ENCODE assay signal across 8 mouse cellular contexts in the genomic region with DNA sequence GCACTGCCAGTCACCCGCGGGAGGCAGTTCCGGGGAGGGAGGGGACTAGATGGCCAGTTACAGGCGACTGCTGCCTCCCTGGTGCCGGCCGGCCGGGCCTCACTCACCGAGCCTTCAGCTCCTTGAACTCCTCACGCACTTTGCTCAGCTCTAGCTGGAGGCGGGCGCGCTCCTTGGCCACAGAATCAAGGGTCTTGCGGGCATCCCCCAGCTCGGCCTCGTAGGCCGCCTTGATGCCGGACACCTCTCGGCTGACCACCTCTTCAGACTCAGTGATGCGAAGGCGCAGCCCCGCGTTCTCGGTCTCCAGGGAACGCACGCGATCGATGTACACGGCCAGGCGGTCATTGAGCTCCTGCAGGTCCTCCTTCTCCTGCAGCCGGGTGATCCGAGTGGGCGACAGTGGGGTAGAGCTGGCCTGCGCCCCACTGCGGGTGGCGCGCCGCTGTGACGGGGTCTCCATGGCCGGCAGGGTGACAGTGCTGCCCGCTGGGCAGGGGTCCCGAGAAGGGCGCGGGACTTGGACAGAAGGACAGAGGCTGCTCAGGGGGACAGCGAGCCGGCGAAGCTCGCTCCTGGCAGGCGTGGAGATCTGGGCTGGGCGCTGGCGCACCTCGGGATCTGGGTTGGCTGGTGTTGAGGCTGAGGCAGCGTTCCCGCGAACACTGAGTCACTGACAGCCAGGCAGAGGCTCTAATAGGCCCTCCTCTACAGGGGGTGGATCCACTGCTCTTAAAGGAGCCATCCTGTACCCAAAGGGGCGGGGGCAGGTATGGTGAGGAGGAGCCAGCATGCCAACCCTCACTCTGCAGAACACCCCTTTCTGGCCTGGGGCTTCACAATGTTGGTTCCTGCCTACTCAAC. TPM values are rescaled to one million over a fixed set of nuclear protein-coding genes. Genes with fewer than 3 reads are reported as not detected.
A peak's percentile ranks its signal among the peaks of the same experiment; 100 is the strongest.
DNase-seq lines count a peak whose midpoint lies in the region; ATAC-seq and TF ChIP-seq lines count a peak whose summit lies in the region.

No protein-coding gene starts in this region.

- H3K4me3 ChIP-seq in ES-Bruce4 (ENCODE audit: low read depth, low read length) (peak overlapping the region; percentile 63), myocyte (peak overlapping the region; percentile 100)
- peak overlapping the region; percentile 61 for H3K4me3 ChIP-seq in forebrain, embryonic 10.5 days
- peak overlapping the region; percentile 74 to 80 for H3K4me3 ChIP-seq in heart, embryonic 14.5 days (ENCODE audit: control insufficient read depth in 1 of 2, insufficient read depth in 1 of 2, low read depth in 1 of 2, low read length in 2 of 2)
- H3K4me3 ChIP-seq in liver, embryonic 11.5 days (ENCODE audit: low read depth, low read length), result peak overlapping the region; percentile 94
- H3K4me3 ChIP-seq in stomach, embryonic 16.5 days (replicated peaks; ENCODE audit: low read length), result peak overlapping the region; percentile 84

- peaks cover 50% of the 10 kb centered on the region for H3K79me2 ChIP-seq in myocyte (ENCODE audit: control insufficient read depth, insufficient read depth)

- no peak overlapping the region for H3K27ac ChIP-seq in ES-Bruce4 (ENCODE audit: insufficient read depth, low read length)
- H3K27ac ChIP-seq in forebrain, embryonic 10.5 days, result peak overlapping the region; percentile 76
- peak overlapping the region; percentile 63 to 89 for H3K27ac ChIP-seq in heart, embryonic 14.5 days (replicated peaks in 1 of 2; ENCODE audit: control insufficient read depth in 1 of 2, insufficient read depth in 1 of 2, low read depth in 2 of 2, low read length in 2 of 2)
- peak overlapping the region; percentile 54 for H3K27ac ChIP-seq in liver, embryonic 11.5 days (ENCODE audit: low read depth, low read length)
- peak overlapping the region; percentile 96 for H3K27ac ChIP-seq in stomach, embryonic 16.5 days (ENCODE audit: low read length)

- H3K9ac ChIP-seq in ES-Bruce4 (ENCODE audit: low read depth, poor library complexity, severe bottlenecking), result peak overlapping the region; percentile 43
- peak overlapping the region; percentile 93 for H3K9ac ChIP-seq in heart, embryonic 14.5 days (ENCODE audit: low read length)
- H3K9ac ChIP-seq in liver, embryonic 11.5 days (ENCODE audit: low read depth, low read length), result peak overlapping the region; percentile 97
- H3K9ac ChIP-seq in stomach, embryonic 16.5 days (ENCODE audit: low read length), result peak overlapping the region; percentile 95

- H3K27me3 ChIP-seq in ES-Bruce4 (ENCODE audit: control insufficient read depth, insufficient read depth, low read length, poor library complexity, severe bottlenecking) (no peaks in the 10 kb centered on the region), myocyte (ENCODE audit: control insufficient read depth, insufficient read depth, insufficient read length) (no peaks in the 10 kb centered on the region)
- H3K27me3 ChIP-seq in forebrain, embryonic 10.5 days (ENCODE audit: poor library complexity, severe bottlenecking), result peaks cover 56% of the 10 kb centered on the region
- no peaks in the 10 kb centered on the region for H3K27me3 ChIP-seq in heart, embryonic 14.5 days (ENCODE audit: control insufficient read depth, insufficient read depth, low read length)
- H3K27me3 ChIP-seq in liver, embryonic 11.5 days (replicated peaks; ENCODE audit: control insufficient read depth, insufficient read depth, low read length), result no peaks in the 10 kb centered on the region
- H3K27me3 ChIP-seq in stomach, embryonic 16.5 days (ENCODE audit: control insufficient read depth, insufficient read depth, low read length), result no peaks in the 10 kb centered on the region

- H3K9me3 ChIP-seq in ES-Bruce4 (replicated peaks; ENCODE audit: control insufficient read depth, insufficient read depth, low read length, poor library complexity, severe bottlenecking), result no peaks in the 10 kb centered on the region
- H3K9me3 ChIP-seq in forebrain, embryonic 10.5 days, result no peaks in the 10 kb centered on the region
- no peaks in the 10 kb centered on the region for H3K9me3 ChIP-seq in heart, embryonic 14.5 days (ENCODE audit: control insufficient read depth, low read length)
- no peaks in the 10 kb centered on the region for H3K9me3 ChIP-seq in liver, embryonic 11.5 days (ENCODE audit: control insufficient read depth, low read length)
- no peaks in the 10 kb centered on the region for H3K9me3 ChIP-seq in stomach, embryonic 16.5 days (replicated peaks; ENCODE audit: control insufficient read depth, low read length)

- no peak for TF ChIP-seq CTCF in ES-Bruce4 (IDR thresholded peaks at IDR 0.05; ENCODE audit: low read depth, low read length)

- TF ChIP-seq EP300 in ES-Bruce4 (IDR thresholded peaks at IDR 0.05; ENCODE audit: insufficient read depth, low read depth, low read length), result no peak

- under 1% methylated on average over 55 of the region's 55 CpGs for WGBS in forebrain, embryonic 10.5 days
- under 1% methylated on average over 55 of the region's 55 CpGs for WGBS in heart, embryonic 14.5 days
- 1% methylated on average over 55 of the region's 55 CpGs for WGBS in liver, embryonic 11.5 days
- WGBS in stomach, embryonic 16.5 days, result under 1% methylated on average over 55 of the region's 55 CpGs

- H3ac ChIP-seq in myocyte (ENCODE audit: control insufficient read depth, insufficient read length), result peak overlapping the region; percentile 75

- peak overlapping the region; percentile 94 for H3K4me2 ChIP-seq in heart, embryonic 14.5 days (ENCODE audit: low read length)
- H3K4me2 ChIP-seq in liver, embryonic 11.5 days, result peak overlapping the region; percentile 99
- peak overlapping the region; percentile 92 for H3K4me2 ChIP-seq in myocyte (ENCODE audit: low read depth)
- H3K4me2 ChIP-seq in stomach, embryonic 16.5 days (ENCODE audit: low read depth, low read length), result peak overlapping the region; percentile 75

- TF ChIP-seq POLR2A in ES-Bruce4 (IDR thresholded peaks at IDR 0.05; ENCODE audit: insufficient read depth, low read length) (no peak), myocyte (IDR thresholded peaks at IDR 0.05; ENCODE audit: insufficient read length, low read depth) (peak; percentile 98)

- DNase-seq in c-Kit-positive CD71-negative TER-119-negative erythroid progenitor cells, embryonic 14.5 days (ENCODE audit: low read depth), result peak; percentile 82
- peak; percentile 55 for DNase-seq in forebrain, embryonic 10.5 days (ENCODE audit: extremely low spot score, low spot score)
- peak; percentile 91 for DNase-seq in kidney, postnatal 10 days
- DNase-seq in liver, embryonic 11.5 days (ENCODE audit: low spot score), result peak; percentile 72

- H3K36me3 ChIP-seq in ES-Bruce4 (ENCODE audit: control insufficient read depth, insufficient read depth, low read length, poor library complexity, severe bottlenecking) (no peaks in the 10 kb centered on the region), myocyte (ENCODE audit: control insufficient read depth, insufficient read depth) (peaks cover 11% of the 10 kb centered on the region)
- H3K36me3 ChIP-seq in forebrain, embryonic 10.5 days (replicated peaks), result no peaks in the 10 kb centered on the region
- peaks cover 12% of the 10 kb centered on the region for H3K36me3 ChIP-seq in heart, embryonic 14.5 days (ENCODE audit: control insufficient read depth, insufficient read depth, low read length)
- H3K36me3 ChIP-seq in liver, embryonic 11.5 days (ENCODE audit: control insufficient read depth, insufficient read depth, low read length), result no peaks in the 10 kb centered on the region
- H3K36me3 ChIP-seq in stomach, embryonic 16.5 days (ENCODE audit: control insufficient read depth, insufficient read depth, low read length), result no peaks in the 10 kb centered on the region

- ATAC-seq in heart, embryonic 14.5 days (ENCODE audit: insufficient number of reproducible peaks, insufficient read depth, low FRiP score, low read depth), result peak; percentile 90
- peak; percentile 94 for ATAC-seq in liver, embryonic 11.5 days (replicated peaks; ENCODE audit: low FRiP score)
- ATAC-seq in stomach, embryonic 16.5 days (ENCODE audit: insufficient read depth, low FRiP score), result peak; percentile 94

- peaks cover 6% of the 10 kb centered on the region for H3K4me1 ChIP-seq in ES-Bruce4 (ENCODE audit: control insufficient read depth, insufficient read depth, low read length)
- H3K4me1 ChIP-seq in forebrain, embryonic 10.5 days, result peaks cover 61% of the 10 kb centered on the region
- peaks cover 12 to 28% of the 10 kb centered on the region in 2 experiments for H3K4me1 ChIP-seq in heart, embryonic 14.5 days (ENCODE audit: control insufficient read depth in 2 of 2, insufficient read depth in 2 of 2, low read length in 2 of 2)
- H3K4me1 ChIP-seq in liver, embryonic 11.5 days (replicated peaks; ENCODE audit: control insufficient read depth, insufficient read depth, low read length), result peaks cover 43% of the 10 kb centered on the region
- H3K4me1 ChIP-seq in stomach, embryonic 16.5 days (ENCODE audit: control insufficient read depth, insufficient read depth, low read length), result peaks cover 34% of the 10 kb centered on the region

RNA-seq across cellular contexts. Expression of gene Lmna, which starts 6.9 kb away (rescaled TPM):
- polyA plus RNA-seq in ES-Bruce4 (2011; ENCODE audit: insufficient read depth, insufficient read length, low read depth, missing spikeins), result 30.0 and 37.2 TPM in 2 replicates
- polyA plus RNA-seq in forebrain, embryonic 10.5 days (2016; fragmentation: Nextera tagmentation; extraction: Ambion mirVana), result 11.6 and 11.8 TPM in 2 replicates
- polyA plus RNA-seq in heart, embryonic 14.5 days (2014; fragmentation: Nextera tagmentation; extraction: Ambion mirVana), result 76.7 and 84.1 TPM in 2 replicates
- polyA plus RNA-seq in liver, embryonic 11.5 days (2014; fragmentation: Nextera tagmentation; extraction: Ambion mirVana), result 155 and 157 TPM in 2 replicates
- 954 TPM for polyA plus RNA-seq in myocyte (2012; fragmentation: generic; extraction: Trizol)
- 266 and 298 TPM in 2 replicates for polyA plus RNA-seq in stomach, embryonic 16.5 days (2015; fragmentation: Nextera tagmentation; extraction: Ambion mirVana)

RNA-seq across cellular contexts. Expression of gene Mex3a, which starts 29.3 kb away (rescaled TPM):
- 42.3 and 43.4 TPM in 2 replicates for polyA plus RNA-seq in ES-Bruce4 (2011; ENCODE audit: insufficient read depth, insufficient read length, low read depth, missing spikeins)
- polyA plus RNA-seq in forebrain, embryonic 10.5 days (2016; fragmentation: Nextera tagmentation; extraction: Ambion mirVana), result 27.4 and 28.6 TPM in 2 replicates
- polyA plus RNA-seq in heart, embryonic 14.5 days (2014; fragmentation: Nextera tagmentation; extraction: Ambion mirVana), result 9.0 and 11.0 TPM in 2 replicates
- 9.4 and 10.2 TPM in 2 replicates for polyA plus RNA-seq in liver, embryonic 11.5 days (2014; fragmentation: Nextera tagmentation; extraction: Ambion mirVana)
- 8.1 TPM for polyA plus RNA-seq in myocyte (2012; fragmentation: generic; extraction: Trizol)
- polyA plus RNA-seq in stomach, embryonic 16.5 days (2015; fragmentation: Nextera tagmentation; extraction: Ambion mirVana), result 9.9 and 11.4 TPM in 2 replicates

RNA-seq across cellular contexts. Expression of gene Sema4a, which starts 41.9 kb away (rescaled TPM):
- polyA plus RNA-seq in ES-Bruce4 (2011; ENCODE audit: insufficient read depth, insufficient read length, low read depth, missing spikeins), result 2.3 and 4.0 TPM in 2 replicates
- 5.9 and 6.7 TPM in 2 replicates for polyA plus RNA-seq in forebrain, embryonic 10.5 days (2016; fragmentation: Nextera tagmentation; extraction: Ambion mirVana)
- polyA plus RNA-seq in heart, embryonic 14.5 days (2014; fragmentation: Nextera tagmentation; extraction: Ambion mirVana), result 0.94 and 1.4 TPM in 2 replicates
- 14.3 and 19.0 TPM in 2 replicates for polyA plus RNA-seq in liver, embryonic 11.5 days (2014; fragmentation: Nextera tagmentation; extraction: Ambion mirVana)
- polyA plus RNA-seq in myocyte (2012; fragmentation: generic; extraction: Trizol), result 0.35 TPM
- polyA plus RNA-seq in stomach, embryonic 16.5 days (2015; fragmentation: Nextera tagmentation; extraction: Ambion mirVana), result 33.1 and 38.4 TPM in 2 replicates

RNA-seq across cellular contexts. Expression of gene Rab25, which starts 45.2 kb away (rescaled TPM):
- polyA plus RNA-seq in ES-Bruce4 (2011; ENCODE audit: insufficient read depth, insufficient read length, low read depth, missing spikeins) (33.2 and 35.1 TPM in 2 replicates), myocyte (2012; fragmentation: generic; extraction: Trizol) (0.13 TPM)
- 2.8 and 4.0 TPM in 2 replicates for polyA plus RNA-seq in forebrain, embryonic 10.5 days (2016; fragmentation: Nextera tagmentation; extraction: Ambion mirVana)
- 0.30 TPM in 1 of 2 replicates, not detected in the other for polyA plus RNA-seq in heart, embryonic 14.5 days (2014; fragmentation: Nextera tagmentation; extraction: Ambion mirVana)
- polyA plus RNA-seq in liver, embryonic 11.5 days (2014; fragmentation: Nextera tagmentation; extraction: Ambion mirVana), result 1.1 and 1.2 TPM in 2 replicates
- 144 and 197 TPM in 2 replicates for polyA plus RNA-seq in stomach, embryonic 16.5 days (2015; fragmentation: Nextera tagmentation; extraction: Ambion mirVana)

RNA-seq across cellular contexts. Expression of gene Lamtor2, which starts 50.0 kb away (rescaled TPM):
- 138 and 151 TPM in 2 replicates for polyA plus RNA-seq in ES-Bruce4 (2011; ENCODE audit: insufficient read depth, insufficient read length, low read depth, missing spikeins)
- polyA plus RNA-seq in forebrain, embryonic 10.5 days (2016; fragmentation: Nextera tagmentation; extraction: Ambion mirVana), result 172 and 174 TPM in 2 replicates
- 75.6 and 87.5 TPM in 2 replicates for polyA plus RNA-seq in heart, embryonic 14.5 days (2014; fragmentation: Nextera tagmentation; extraction: Ambion mirVana)
- 111 and 120 TPM in 2 replicates for polyA plus RNA-seq in liver, embryonic 11.5 days (2014; fragmentation: Nextera tagmentation; extraction: Ambion mirVana)
- 165 TPM for polyA plus RNA-seq in myocyte (2012; fragmentation: generic; extraction: Trizol)
- polyA plus RNA-seq in stomach, embryonic 16.5 days (2015; fragmentation: Nextera tagmentation; extraction: Ambion mirVana), result 188 and 190 TPM in 2 replicates

Comparison
In these comparisons a context has a peak if more than half of its experiments do, and no peak if none do; other contexts are left out.
1. H3K9ac ChIP-seq: peak in every context shown above with its lines; median percentile 97 in liver, embryonic 11.5 days; 95 in stomach, embryonic 16.5 days; 93 in heart, embryonic 14.5 days; 43 in ES-Bruce4.